Mouse (Mus musculus) bone marrow macrophage, adult 2 months (primary cell): ENCODE measurements around the gene P4hb.

Experiments
- CTCF ChIP-seq: IDR thresholded peaks from 2 replicates; pipeline ENCODE4 v1.5.1; 2012; ENCODE audit warnings: low read depth, mild to moderate bottlenecking, low read length, moderate library complexity
- POLR2A ChIP-seq: IDR thresholded peaks from 2 replicates; pipeline ENCODE4 v1.6.1; 2012; ENCODE audit warnings: mild to moderate bottlenecking, low read depth, low read length, borderline replicate concordance

- TF ChIP-seq POLR2A (no peak), CTCF (no peak)
Measured at GRCm38 (mm10) chr11:120527690-120528354, 45.2 kb downstream of the P4hb start.
